Mouse (Mus musculus) CD8-positive naive resting alpha-beta T cell, adult 2 months (primary cell): ENCODE results near the gene Gm28845.
"Not testable (repeated sequence)": the region's sequence is repeated elsewhere in the genome, so short reads cannot be mapped to it uniquely, and the experiment has no call there.

Experiments
- DNase-seq, 2 experiments: peaks; one replicate each; pipeline ENCODE4 v3.0.0; 2022; ENCODE audit warnings: low read depth in 2 of 2, low spot score in 2 of 2

Gm28845 gene

GRCm38 (mm10) chr1:65109196-65109595 lies 10.2 kb downstream of the Gm28845 start:
- no peak for DNase-seq

- DNase-seq: no peak
Observed at GRCm38 (mm10) chr1:65107654-65108279, 11.6 kb downstream of the Gm28845 start.

- no peak for DNase-seq
Observed at GRCm38 (mm10) chr1:65103273-65103672, 16.1 kb downstream of the Gm28845 start, which contains the start of gene Cryga. Gene Cryga, minus strand, starts transcription at chr1:65103373.

- DNase-seq: no peak
Observed at GRCm38 (mm10) chr1:65096953-65097352, 22.4 kb downstream of the Gm28845 start.

GRCm38 (mm10) chr1:65091566-65091965 lies 27.8 kb downstream of the Gm28845 start:
- no peak for DNase-seq

GRCm38 (mm10) chr1:65090370-65090769 lies 29.0 kb downstream of the Gm28845 start:
- DNase-seq: no peak

- DNase-seq: no peak
Observed at GRCm38 (mm10) chr1:65088567-65089356, 30.6 kb downstream of the Gm28845 start.

GRCm38 (mm10) chr1:65082188-65082587 lies 37.2 kb downstream of the Gm28845 start, which contains the start of gene Crygb:
Gene Crygb, minus strand, starts transcription at chr1:65082288.
- no peak for DNase-seq

GRCm38 (mm10) chr1:65075607-65076006 lies 43.8 kb downstream of the Gm28845 start:
- no peak for DNase-seq

- no peak for DNase-seq
Observed at GRCm38 (mm10) chr1:65073589-65073988, 45.8 kb downstream of the Gm28845 start, which contains the start of gene Crygc. Gene Crygc, minus strand, starts transcription at chr1:65073689.

- DNase-seq: no peak
Observed at GRCm38 (mm10) chr1:65067842-65068241, 51.5 kb downstream of the Gm28845 start.

GRCm38 (mm10) chr1:65064201-65064600 lies 55.2 kb downstream of the Gm28845 start:
- no peak for DNase-seq

- DNase-seq: no peak
Observed at GRCm38 (mm10) chr1:65063352-65063751, 56.0 kb downstream of the Gm28845 start, which contains the start of gene Crygd. Gene Crygd, minus strand, starts transcription at chr1:65063452.

GRCm38 (mm10) chr1:65052140-65052539 lies 67.2 kb downstream of the Gm28845 start:
- DNase-seq: no peak

- DNase-seq: no peak
Observed at GRCm38 (mm10) chr1:65051696-65052095, 67.7 kb downstream of the Gm28845 start.

GRCm38 (mm10) chr1:65050952-65051351 lies 68.4 kb downstream of the Gm28845 start, which contains the start of gene Cryge:
Gene Cryge, minus strand, starts transcription at chr1:65051149.
- DNase-seq: not testable (repeated sequence)
